Mouse (Mus musculus): ENCODE results near the gene Pklr.

GRCm38 (mm10) chr3:89135958-89136357 lies at the start of gene Pklr:
- TF ChIP-seq CTCF (IDR thresholded peaks at IDR 0.05; ENCODE audit: low read depth) = no peak
- no peak for TF ChIP-seq EP300 (IDR thresholded peaks at IDR 0.05; ENCODE audit: low read depth)
